Mouse (Mus musculus): ENCODE measurements at regions not wholly inside any gene's neighbourhood (a gene's known extent, or its start where the extent isn't known, plus 50 kb on each side); places are given as distances from the start of the nearest gene placed in this dataset.
A peak's percentile ranks its signal among the peaks of the same experiment; 100 is the strongest.

DNA sequence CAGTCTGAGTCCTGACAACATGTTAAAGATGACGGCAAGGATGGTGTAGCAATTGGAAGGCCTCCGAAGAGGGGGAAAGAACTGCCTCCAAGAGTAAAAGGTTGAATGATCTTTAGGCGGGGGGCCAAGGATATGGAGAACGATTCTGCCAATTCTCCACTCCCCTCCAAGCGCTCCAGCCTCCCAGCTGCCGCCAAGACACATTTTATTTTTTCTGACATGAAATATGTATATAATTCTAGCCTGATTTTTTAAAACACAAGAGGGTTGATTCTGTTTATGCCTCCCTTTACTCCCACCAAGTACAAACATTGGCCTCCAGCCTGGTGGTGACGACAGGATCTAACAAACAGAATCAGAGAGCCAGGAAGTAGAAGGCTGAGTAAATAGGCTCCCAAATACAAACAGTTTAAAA lies 345.8 kb downstream of the Osr1 start:
- intact Hi-C loops (cut with DNase I), result no loop called here
- DNase-seq (ENCODE audit: extremely low spot score in 1 of 2, low spot score in 2 of 2), result no peak

DNA sequence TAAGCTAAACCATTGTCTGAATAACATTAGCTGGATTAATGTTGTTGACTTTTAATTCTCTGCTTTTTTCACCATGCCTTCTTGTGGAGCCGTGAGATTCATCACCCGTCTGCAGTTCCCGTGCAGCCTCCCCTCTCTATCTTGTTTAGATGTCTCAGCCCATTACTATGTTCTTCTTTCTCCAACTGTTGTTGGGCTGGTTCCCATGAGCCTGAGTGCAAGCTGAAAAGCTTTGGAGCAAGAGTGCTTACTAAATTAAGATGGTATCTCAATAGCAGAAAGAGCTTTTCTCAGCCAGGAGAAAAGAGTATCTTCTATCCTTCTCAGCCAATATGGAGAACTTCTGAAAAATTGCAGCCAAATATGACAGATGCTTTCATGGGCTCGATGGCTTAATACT lies 348.1 kb downstream of the Osr1 start:
- DNase-seq (ENCODE audit: extremely low spot score in 1 of 2, low spot score in 2 of 2), result peak in 1 of 2 experiments; percentile 25
- intact Hi-C loops (cut with DNase I), result no loop called here

DNA sequence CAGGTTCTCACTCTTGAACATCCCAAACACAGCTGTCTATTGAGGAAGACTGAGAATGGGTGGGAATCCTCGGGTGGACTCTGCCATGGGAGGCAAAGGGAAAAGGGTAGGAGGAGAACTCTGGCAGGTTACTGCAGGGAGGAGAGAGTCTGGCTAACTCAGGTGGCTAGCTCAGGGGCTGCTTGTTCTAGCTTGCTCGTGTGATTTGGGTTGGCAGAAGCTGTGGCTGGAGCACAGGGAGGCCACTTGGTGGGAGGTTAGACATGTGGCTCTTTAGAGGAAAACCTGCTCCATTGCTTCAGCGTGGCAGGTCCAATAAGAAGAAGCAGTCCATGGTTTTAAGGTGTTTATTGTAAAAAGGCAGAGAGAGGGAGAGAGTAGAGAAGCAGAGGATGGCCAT lies 349.1 kb downstream of the Osr1 start:
- intact Hi-C loops (cut with DNase I), result no loop called here
- no peak for DNase-seq (ENCODE audit: extremely low spot score in 1 of 2, low spot score in 2 of 2)

DNA sequence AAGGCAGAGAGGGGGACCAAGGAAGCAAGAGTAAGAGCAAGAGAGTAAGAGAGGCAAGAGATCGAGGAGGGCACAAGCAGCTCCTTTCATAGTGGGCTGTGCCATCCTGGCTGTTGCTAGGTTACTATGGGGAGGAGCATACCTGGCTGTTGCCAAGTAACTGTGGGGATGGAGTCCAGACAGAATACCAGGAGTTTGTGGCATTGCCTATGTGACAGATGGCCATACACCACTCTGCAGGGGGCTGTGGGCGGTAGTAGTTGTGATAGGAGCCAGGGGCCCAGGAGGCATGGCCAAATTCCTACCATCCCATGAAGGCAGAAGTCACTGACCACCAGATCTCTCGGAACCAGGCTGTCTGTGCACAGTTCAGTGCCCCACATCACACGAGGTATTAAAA lies 349.5 kb downstream of the Osr1 start:
- intact Hi-C loops (cut with DNase I), result no loop called here

DNA sequence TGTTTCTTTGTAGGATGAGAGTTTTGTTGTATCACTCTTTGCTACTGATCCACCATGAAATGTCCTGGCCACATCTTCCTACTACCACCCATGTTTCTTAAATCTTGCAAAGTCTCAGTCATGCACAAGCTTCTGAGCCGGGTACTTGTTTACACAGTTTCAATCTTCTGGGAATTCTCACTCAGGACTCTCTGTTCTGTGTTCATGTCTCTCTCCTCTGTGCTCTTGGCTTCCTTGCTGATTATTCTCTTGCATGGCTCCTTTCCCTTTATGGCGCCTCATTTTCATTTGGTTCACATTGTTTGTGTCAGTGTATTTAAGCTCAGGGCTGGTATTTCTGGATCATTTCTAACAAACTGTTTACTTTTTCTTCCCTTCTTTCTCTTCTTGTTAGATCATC lies 350.5 kb downstream of the Osr1 start:
- intact Hi-C loops (cut with DNase I), result no loop called here

More for the DNA sequence above, 349.5 kb downstream of the Osr1 start:
- DNase-seq (ENCODE audit: extremely low spot score in 1 of 2, low spot score in 2 of 2), result no peak

DNA sequence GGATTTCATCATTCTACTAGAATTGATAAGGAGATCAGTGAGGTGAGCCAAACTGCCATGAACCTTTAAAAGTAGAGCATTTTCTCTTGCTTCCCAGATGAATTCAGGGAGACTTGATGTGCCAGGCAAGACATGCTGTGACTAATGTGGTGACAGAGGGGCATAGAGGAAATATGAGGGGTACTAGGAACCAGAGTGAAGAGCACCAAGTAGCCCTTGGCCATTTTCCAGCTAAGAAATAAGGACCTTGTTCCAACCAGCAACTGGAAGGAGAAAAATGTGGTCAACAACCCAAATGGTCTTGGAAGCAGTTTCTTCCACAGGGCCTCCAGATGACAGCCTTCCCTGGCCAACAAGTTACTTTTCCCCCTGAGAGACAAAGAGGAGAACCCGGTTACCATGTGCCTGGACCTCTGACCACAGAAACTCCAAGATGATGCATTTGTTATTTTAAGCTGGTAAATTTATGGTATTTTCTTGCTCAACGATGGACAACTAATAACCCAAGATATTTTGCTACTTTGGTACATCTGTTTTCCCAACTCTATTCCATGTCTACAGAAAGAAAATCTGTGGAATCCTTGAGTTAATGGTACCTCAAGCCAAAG lies 351.8 kb downstream of the Osr1 start:
- intact Hi-C loops (cut with DNase I), result no loop called here
- DNase-seq (ENCODE audit: extremely low spot score in 1 of 2, low spot score in 2 of 2), result no peak

More for the DNA sequence above, 350.5 kb downstream of the Osr1 start:
- no peak for DNase-seq (ENCODE audit: extremely low spot score in 1 of 2, low spot score in 2 of 2)

DNA sequence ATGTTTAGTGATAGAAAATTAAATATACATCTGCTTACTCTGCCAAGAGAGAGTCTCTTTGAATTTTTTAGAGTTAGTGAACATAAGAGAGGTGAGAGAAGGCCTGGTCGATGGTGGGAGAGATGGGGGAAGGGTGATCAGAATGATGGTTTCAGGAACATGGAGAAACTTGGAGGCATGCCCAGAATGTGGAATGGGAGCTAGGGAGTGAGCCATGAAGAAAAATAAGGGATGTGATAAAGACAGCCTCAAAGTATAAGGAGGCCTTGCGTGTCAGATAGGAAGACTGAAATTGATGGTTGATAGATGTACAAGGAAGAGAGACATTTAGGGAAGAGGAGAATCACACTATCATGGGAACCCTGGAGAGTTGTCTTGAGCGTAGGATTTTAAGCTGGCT lies 354.6 kb downstream of the Osr1 start:
- DNase-seq (ENCODE audit: extremely low spot score in 1 of 2, low spot score in 2 of 2), result peak in 1 of 2 experiments; percentile 22
- intact Hi-C loops (cut with DNase I), result no loop called here

DNA sequence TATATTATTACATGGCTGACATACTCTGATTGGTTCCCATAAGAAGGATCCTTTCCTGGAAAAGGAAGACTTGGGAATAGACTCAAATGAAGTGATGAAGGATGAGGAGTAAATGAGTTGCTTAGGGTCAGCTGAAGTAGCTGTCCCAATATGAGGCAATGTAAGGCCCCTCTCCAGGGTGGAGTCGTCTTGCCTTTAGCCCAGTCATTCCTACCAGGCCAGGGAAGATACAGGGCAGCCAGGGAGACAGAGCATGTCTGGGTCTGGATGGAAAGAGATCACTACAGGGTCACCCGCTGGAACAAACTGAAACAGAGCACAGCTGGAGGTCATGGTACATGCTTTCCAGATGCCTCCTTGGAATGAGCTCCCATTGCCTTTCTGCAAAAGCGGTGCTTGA lies 364.2 kb downstream of the Osr1 start:
- intact Hi-C loops (cut with DNase I), result no loop called here
- DNase-seq (ENCODE audit: extremely low spot score in 1 of 2, low spot score in 2 of 2), result no peak

DNA sequence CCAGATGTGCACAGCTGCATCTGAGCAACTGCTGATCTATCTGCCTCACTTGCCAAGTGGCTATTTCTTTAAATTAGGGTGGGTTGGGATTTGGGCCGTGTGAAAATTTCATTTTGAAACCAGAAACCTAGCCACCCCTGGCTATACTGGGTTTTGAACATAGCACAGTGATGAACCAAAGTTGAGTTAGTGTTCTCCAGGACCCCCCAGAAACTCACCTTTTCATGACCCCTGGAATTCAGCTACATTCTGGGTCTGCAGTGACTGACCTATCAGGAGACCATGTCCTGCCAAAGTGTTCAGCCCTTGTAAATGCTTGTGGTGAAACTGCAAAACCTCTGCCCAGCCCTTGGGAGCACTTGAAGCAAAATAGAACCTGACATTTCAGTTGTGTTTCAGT lies 371.4 kb downstream of the Osr1 start:
- DNase-seq (ENCODE audit: extremely low spot score in 1 of 2, low spot score in 2 of 2), result no peak
- intact Hi-C loops (cut with DNase I), result no loop called here

DNA sequence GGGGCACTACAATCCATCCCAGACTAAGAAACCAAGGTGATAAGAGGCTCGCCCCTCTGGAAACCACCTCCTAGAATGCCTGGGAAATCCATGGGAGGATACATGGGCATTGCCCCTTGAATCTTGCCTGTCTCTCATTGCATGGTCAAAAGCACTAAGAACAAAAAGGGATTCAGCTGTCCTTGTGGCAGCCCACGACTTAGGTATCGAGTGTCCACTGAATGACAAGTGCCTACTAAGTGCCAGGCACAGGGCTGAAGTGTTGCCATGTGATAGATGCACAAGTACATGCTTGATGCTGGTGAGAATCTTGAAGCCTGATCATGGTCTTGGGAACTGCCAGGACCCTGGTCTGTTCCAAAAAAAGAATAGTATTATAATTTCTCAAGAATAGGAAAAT lies 371.9 kb downstream of the Osr1 start:
- intact Hi-C loops (cut with DNase I), result no loop called here

DNA sequence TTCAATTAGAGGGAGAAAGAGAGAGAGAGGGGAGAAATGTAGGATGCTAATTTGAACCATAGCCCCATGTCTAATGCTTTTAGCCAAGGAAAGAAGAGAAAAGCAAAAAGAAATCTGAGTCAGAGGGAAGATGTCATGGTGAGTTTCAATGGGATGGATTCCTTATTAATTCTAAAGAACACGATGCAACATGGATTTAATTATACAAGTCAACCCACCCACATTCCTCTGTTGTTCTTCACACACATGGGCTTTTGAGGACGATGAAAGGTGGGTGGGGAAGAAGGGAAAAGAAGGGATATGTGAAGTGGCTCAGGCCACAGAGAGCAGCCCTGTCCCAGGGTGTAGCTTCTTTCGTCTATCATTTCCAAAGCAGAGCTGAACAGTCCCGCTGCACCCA lies 378.9 kb downstream of the Osr1 start:
- intact Hi-C loops (cut with DNase I), result no loop called here
- no peak for DNase-seq (ENCODE audit: extremely low spot score in 1 of 2, low spot score in 2 of 2)

More for the DNA sequence above, 371.9 kb downstream of the Osr1 start:
- DNase-seq (ENCODE audit: extremely low spot score in 1 of 2, low spot score in 2 of 2), result no peak

DNA sequence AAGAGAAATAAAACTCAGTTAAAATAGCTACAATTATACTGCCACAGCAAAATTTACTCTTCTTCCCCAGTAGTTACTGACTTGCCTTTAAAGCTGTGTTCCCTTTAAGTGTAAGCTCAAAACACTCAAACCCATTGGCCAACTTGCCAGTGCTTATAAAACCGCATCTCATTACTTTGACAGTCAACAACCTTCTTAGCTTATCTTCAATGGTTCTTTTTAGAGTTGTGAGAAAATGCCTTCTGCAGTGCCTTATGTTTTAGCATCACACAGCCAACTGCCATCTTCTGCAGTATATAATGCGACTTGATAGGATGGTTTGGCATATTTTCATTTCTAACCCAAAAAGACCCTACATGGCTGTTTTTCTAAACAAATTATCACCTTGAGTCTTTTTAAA lies 382.5 kb downstream of the Osr1 start:
- intact Hi-C loops (cut with DNase I), result no loop called here
- peak in 1 of 2 experiments; percentile 17 for DNase-seq (ENCODE audit: extremely low spot score in 1 of 2, low spot score in 2 of 2)

DNA sequence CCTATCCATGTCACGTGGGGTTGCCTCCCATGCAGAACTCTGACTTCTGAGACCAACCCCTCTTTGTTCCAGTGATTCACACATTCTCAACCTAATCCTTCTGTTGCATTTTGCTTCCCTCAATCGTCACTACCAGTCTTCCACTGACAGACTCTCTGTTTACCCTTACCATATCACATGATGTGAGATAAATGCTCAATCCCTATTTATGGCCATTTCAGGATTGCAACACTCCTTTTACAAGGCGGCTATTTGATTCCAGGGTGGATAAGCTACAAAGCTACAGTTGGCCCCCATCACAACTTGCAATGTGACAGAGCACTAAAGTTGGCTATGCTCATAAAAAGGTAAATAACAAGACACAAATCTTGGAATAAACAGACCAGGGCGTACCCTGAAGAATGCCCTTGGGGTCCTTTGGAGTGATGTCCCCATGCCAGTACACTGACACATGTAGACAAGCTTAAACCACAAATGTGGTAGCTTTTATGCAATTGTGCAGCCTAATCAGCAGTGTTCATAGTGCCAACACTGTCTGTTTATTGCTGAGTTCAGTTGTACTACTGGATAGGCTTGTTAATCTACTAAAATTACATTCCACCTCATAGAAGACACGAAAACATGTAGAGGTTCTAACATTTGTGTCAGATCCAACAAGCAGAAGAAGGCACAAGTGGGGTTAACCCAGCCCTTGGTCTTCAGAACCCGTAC lies 384.4 kb downstream of the Osr1 start:
- no peak for DNase-seq (ENCODE audit: extremely low spot score in 1 of 2, low spot score in 2 of 2)
- intact Hi-C loops (cut with DNase I), result no loop called here

DNA sequence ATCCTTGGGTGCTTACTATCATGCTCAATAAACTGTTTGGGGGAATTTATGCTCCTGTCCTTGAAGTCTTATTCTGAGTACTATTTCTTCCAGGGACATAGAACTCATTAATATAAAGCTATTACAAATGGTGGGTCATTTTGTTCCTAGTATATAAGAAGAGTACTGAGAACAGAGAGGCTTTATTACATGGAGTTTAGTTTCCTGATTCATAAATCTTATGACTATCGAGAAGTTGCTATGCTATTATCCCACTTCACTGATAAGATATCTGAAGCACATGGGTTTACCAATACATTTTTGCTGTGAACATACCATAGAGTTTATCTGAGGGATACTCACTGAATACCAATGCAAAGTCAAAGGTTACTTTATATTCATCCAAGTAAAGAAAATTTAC lies 399.5 kb downstream of the Osr1 start:
- intact Hi-C loops (cut with DNase I), result no loop called here
- DNase-seq (ENCODE audit: extremely low spot score in 1 of 2, low spot score in 2 of 2), result no peak

DNA sequence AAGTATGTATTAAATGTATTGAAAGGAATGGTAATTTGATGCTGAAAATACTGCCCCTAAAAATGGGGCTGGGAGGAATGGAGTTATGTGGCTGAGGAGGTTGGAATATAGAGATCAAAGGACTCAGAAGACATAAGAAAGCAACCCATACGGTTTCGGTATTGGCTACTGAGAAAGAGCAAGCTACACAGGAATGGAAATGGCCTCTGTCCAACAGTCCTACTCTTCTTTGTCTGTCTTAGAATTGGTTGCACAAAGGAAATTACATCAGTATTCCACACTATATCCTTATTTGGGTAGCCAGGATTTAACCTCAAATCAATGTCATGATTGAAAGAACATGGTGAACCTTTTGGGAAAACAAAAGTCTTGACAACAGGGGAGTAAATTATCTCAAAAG lies 399.0 kb upstream of the Nt5c1b start:
- intact Hi-C loops (cut with DNase I), result no loop called here

DNA sequence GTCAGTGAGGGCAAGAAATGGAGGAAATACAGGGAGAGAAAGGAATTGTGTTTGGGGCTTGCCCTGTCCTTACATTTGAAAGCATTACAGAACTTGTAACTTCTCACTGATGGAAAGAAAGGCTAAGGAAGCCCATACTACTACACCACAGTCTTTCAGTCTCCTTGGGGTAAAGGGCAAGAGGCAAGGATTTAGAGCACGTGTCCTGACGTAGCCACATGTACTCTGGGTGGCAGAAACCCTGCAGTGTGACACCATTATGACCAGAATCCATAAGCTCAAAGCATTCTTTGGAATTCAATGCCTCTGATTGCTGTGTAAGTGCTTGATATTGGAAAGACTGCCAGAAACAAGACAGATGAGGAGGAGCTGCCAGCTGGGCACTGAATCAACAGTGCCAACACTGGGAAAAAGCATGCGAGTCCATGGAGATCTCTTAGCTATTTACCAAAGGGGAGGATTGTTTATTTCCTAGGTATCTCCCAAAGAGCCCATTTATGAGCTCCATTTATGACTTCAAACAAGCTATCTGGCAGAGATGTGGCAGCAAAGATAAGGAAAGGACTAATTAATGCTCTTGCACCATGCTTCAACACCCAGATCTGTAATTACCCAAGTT lies 391.2 kb upstream of the Nt5c1b start:
- intact Hi-C loops (cut with DNase I), result no loop called here
- peak in 1 of 2 experiments; percentile 11 for DNase-seq (ENCODE audit: extremely low spot score in 1 of 2, low spot score in 2 of 2)

More for the DNA sequence above, 399.0 kb upstream of the Nt5c1b start:
- DNase-seq (ENCODE audit: extremely low spot score in 1 of 2, low spot score in 2 of 2), result peak in 1 of 2 experiments; percentile 13

DNA sequence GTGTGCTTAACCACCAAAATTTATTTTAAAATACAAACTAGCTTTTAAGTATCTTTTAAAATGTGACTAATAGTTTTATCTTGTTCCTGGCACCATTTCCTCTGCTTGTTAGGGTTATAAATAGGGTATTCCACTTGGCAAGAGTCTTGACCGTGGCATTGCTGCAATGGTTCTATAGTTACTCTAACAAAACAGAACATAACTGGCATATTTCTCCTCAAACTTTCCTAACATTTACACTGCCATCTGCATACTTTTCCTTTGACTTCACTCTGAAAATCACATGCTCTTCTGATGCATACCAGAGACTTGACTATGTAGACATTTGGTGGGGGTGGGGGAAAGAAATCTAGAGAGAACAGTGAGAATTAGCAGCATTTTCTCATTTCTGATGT lies 390.7 kb upstream of the Nt5c1b start:
- no peak for DNase-seq (ENCODE audit: extremely low spot score in 1 of 2, low spot score in 2 of 2)
- intact Hi-C loops (cut with DNase I), result no loop called here

DNA sequence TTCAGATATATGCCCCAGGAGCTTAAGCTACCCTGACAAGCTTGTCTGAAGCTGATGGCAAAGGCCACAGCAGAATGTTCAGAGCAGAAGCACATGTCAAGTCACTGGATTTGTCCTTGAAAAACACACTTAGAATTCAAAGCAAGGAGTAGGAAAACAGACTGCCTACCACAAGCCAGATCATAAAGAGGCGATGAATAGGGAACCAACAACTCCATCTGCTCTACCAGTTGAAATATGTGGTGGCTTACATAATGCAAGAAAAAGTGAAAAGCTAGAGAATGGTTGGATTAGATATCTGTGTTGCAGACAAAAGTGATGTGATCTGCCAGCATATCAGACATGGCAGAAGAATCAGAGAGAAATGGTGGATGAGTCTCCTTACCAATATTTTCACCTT lies 378.5 kb upstream of the Nt5c1b start:
- intact Hi-C loops (cut with DNase I), result no loop called here
- no peak for DNase-seq (ENCODE audit: extremely low spot score in 1 of 2, low spot score in 2 of 2)

DNA sequence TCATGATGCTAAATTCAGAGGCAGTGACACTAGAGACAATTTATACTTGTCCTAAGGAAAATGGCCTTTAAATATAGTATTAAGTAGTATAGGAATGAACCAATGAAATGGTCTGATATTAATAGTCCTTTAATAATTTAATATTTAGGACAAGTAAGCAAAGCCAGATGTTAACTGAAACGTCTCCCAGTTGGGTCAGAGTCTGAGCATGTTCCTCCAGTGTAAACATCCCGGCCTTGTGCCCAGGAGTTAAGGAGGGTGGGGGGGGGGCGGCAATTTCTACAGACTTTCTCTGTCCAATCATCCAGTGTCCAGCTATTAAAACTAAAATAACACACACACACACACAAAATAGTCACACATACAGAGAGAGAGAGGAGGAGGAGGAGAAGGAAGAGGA lies 374.1 kb upstream of the Nt5c1b start:
- no peak for DNase-seq (ENCODE audit: extremely low spot score in 1 of 2, low spot score in 2 of 2)
- intact Hi-C loops (cut with DNase I), result no loop called here

DNA sequence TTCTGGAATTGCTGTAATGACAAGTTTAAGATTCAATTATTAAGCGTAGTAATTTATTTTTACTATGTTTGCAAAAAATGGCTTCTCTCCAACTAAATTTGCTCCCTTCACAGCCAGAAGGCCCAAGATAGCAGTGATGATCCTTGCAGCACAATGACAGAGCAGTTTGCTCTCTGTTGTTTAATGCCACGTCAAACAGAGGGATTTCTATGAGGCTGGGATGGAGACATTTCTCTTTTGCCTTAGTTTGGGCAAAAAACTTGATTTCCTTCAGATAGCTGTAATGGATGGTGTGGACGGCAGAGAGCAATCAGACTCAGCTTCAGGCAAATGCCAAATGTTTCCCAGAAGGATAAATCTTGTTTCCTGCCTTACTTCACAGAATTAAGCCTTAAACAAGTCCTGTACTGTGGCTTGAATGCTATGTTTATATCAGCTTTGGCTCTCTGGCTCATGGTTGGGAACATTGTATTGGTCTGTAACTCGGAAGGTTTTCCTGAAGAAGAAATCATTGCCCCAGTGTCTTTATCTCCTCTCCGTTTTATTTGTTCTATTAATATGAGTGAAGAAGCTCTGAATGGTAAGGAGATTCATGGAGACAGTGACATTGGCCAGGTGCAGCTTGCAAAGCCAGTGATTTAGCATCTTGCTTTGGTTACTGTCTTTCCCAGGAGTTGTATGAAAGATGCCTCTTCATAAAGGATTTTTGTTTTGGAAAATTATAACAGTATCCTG lies 373.2 kb upstream of the Nt5c1b start:
- intact Hi-C loops (cut with DNase I), result no loop called here
- no peak for DNase-seq (ENCODE audit: extremely low spot score in 1 of 2, low spot score in 2 of 2)

Data from left cerebral cortex, postnatal 10 days (tissue).